In the genomic region with DNA sequence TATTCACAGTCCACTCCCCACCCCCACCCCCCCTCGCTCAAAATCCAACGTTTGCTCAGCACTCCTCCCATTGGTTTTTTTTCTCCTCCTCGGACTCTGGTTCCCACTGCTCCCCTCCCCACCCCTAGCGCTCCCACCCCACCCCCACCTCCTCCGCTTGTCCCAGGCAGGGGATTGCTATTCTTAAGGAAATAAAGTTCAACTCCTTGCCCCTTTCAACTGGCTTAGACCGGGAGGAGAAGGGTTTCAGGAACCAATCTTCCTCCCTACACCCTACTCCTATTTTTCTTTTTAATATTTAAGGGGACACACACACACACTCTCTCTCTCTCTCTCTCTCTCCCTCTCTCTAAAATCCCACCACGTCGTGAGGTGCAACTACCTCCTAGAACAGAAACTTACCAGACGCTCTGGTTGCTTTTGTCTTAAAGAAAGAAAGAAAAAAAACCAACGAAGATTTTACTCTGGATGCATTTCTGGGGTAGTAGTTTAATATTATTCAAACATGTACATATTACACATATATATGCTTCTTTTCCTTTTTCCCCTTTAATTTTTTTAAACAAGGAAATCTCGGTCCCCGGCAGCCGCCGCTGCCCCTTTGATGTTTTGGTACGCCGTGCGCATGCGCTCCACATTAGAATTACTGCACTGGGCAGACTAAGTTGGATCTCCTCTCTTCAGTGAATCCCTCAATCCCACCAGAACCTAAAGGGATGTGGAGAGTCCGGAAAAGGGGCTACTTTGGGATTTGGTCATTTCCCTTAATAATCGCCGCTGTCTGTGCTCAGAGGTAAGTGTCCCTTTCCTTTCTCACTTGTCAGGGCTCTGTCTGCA, we compare ENCODE assay signal across 7 mouse cellular contexts. TPM values are rescaled to one million over a fixed set of nuclear protein-coding genes. Genes with fewer than 3 reads are reported as not detected.
DNase-seq lines count a peak whose midpoint lies in the region; ATAC-seq and TF ChIP-seq lines count a peak whose summit lies in the region.

No protein-coding gene starts in this region.

- WGBS in hindbrain, embryonic 12.5 days = under 1% methylated on average over 21 of the region's 21 CpGs
- under 1% methylated on average over 21 of the region's 21 CpGs for WGBS in midbrain, embryonic 15.5 days

- no peak for TF ChIP-seq POLR2A in bone marrow macrophage, adult 2 months (IDR thresholded peaks at IDR 0.05; ENCODE audit: borderline replicate concordance, low read depth, low read length)
- TF ChIP-seq POLR2A in embryonic fibroblast, embryonic 13.5 days (IDR thresholded peaks at IDR 0.05; ENCODE audit: low read depth, low read length) = no peak

- no peak overlapping the region for H3K27ac ChIP-seq in bone marrow macrophage, adult 2 months (ENCODE audit: insufficient read depth, low read depth, low read length)
- no peak overlapping the region for H3K27ac ChIP-seq in embryonic fibroblast, embryonic 13.5 days (ENCODE audit: insufficient read depth, low read length)
- H3K27ac ChIP-seq in hindbrain, embryonic 12.5 days = peak overlapping the region; percentile 86
- peak overlapping the region; percentile 95 for H3K27ac ChIP-seq in midbrain, embryonic 15.5 days

- peak overlapping the region; percentile 14; the same call in 1 of the 2 replicates for H3K4me3 ChIP-seq in bone marrow macrophage, adult 2 months (ENCODE audit: insufficient read depth, low read length)
- H3K4me3 ChIP-seq in embryonic fibroblast, embryonic 13.5 days (ENCODE audit: insufficient read depth, low read length) = peak overlapping the region; percentile 62
- peak overlapping the region; percentile 55 for H3K4me3 ChIP-seq in hindbrain, embryonic 12.5 days
- peak overlapping the region; percentile 72 for H3K4me3 ChIP-seq in midbrain, embryonic 15.5 days

- peak; percentile 29 for DNase-seq in R1 (ENCODE audit: low read depth, low spot score)
- DNase-seq in left cerebral cortex, postnatal 14 days (ENCODE audit: low spot score in 2 of 2) = peak; percentile 70 to 75
- peak; percentile 2 for DNase-seq in yolk sac, embryonic 10.5 days (ENCODE audit: low spot score)

- TF ChIP-seq CTCF in bone marrow macrophage, adult 2 months (IDR thresholded peaks at IDR 0.05; ENCODE audit: low read depth, low read length) = no peak
- TF ChIP-seq CTCF in embryonic fibroblast, embryonic 13.5 days (IDR thresholded peaks at IDR 0.05; ENCODE audit: borderline replicate concordance, insufficient read depth, low read length) = no peak

- H3K4me2 ChIP-seq in hindbrain, embryonic 12.5 days (replicated peaks) = peak overlapping the region; percentile 83
- H3K4me2 ChIP-seq in midbrain, embryonic 15.5 days = peak overlapping the region; percentile 69

- intact Hi-C loops in left cerebral cortex, postnatal 14 days (cut with DNase I) = loop anchor here (2.0 to 10.0 kb wide), 3 partner anchors 238 to 1636 kb away; partner anchors contain the start of gene Gabra1

- no peaks in the 10 kb centered on the region for H3K9me3 ChIP-seq in hindbrain, embryonic 12.5 days (replicated peaks)
- H3K9me3 ChIP-seq in midbrain, embryonic 15.5 days = no peaks in the 10 kb centered on the region

- H3K27me3 ChIP-seq in hindbrain, embryonic 12.5 days = no peaks in the 10 kb centered on the region
- no peaks in the 10 kb centered on the region for H3K27me3 ChIP-seq in midbrain, embryonic 15.5 days (replicated peaks)

- H3K36me3 ChIP-seq in hindbrain, embryonic 12.5 days = no peaks in the 10 kb centered on the region
- H3K36me3 ChIP-seq in midbrain, embryonic 15.5 days (replicated peaks) = no peaks in the 10 kb centered on the region

- peak overlapping the region; percentile 62 for H3K9ac ChIP-seq in hindbrain, embryonic 12.5 days
- H3K9ac ChIP-seq in midbrain, embryonic 15.5 days = peak overlapping the region; percentile 73

- peak; percentile 71 for ATAC-seq in hindbrain, embryonic 12.5 days (ENCODE audit: low FRiP score)
- peak; percentile 73 for ATAC-seq in midbrain, embryonic 15.5 days (replicated peaks)

- H3K4me1 ChIP-seq in bone marrow macrophage, adult 2 months (ENCODE audit: control insufficient read depth, insufficient read depth, low read length) = no peaks in the 10 kb centered on the region
- no peaks in the 10 kb centered on the region for H3K4me1 ChIP-seq in embryonic fibroblast, embryonic 13.5 days (ENCODE audit: control insufficient read depth, insufficient read depth, low read length)
- H3K4me1 ChIP-seq in hindbrain, embryonic 12.5 days = 0 out of 2 replicates have a peak, but pooled peaks cover 8% of the 10 kb centered on the region
- H3K4me1 ChIP-seq in midbrain, embryonic 15.5 days = peaks cover 26% of the 10 kb centered on the region

RNA-seq across cellular contexts. Expression of gene Gabrb2, which starts 1.3 kb away (rescaled TPM):
- polyA plus RNA-seq in bone marrow macrophage, adult 2 months (2012; ENCODE audit: insufficient read depth, insufficient read length, missing spikeins) = not detected in 2 replicates
- 0.84 and 1.3 TPM in 2 replicates for polyA plus RNA-seq in embryonic fibroblast, embryonic 13.5 days (2011; ENCODE audit: insufficient read length, low read depth, missing spikeins)
- polyA plus RNA-seq in hindbrain, embryonic 12.5 days (2016; fragmentation: Nextera tagmentation; extraction: Ambion mirVana) = 10.2 and 11.4 TPM in 2 replicates
- 100 to 1,000 TPM; 178 to 196 TPM for total RNA-seq in left cerebral cortex, postnatal 14 days (2021)
- 44.2 and 50.7 TPM in 2 replicates for polyA plus RNA-seq in midbrain, embryonic 15.5 days (2015; fragmentation: Nextera tagmentation; extraction: Ambion mirVana)

Comparison
In these comparisons a context has a peak if more than half of its experiments do, and no peak if none do; other contexts are left out.
1. DNase-seq: peak in every context shown above with its lines; median percentile 72 in left cerebral cortex, postnatal 14 days; 29 in R1; 2 in yolk sac, embryonic 10.5 days.
2. H3K27ac ChIP-seq: peak in hindbrain, embryonic 12.5 days (single experiment) and midbrain, embryonic 15.5 days (single experiment); none in bone marrow macrophage, adult 2 months (single experiment) and embryonic fibroblast, embryonic 13.5 days (single experiment).
3. H3K4me3 ChIP-seq: peak in every context shown above with its lines; median percentile 72 in midbrain, embryonic 15.5 days; 62 in embryonic fibroblast, embryonic 13.5 days; 55 in hindbrain, embryonic 12.5 days; 14 in bone marrow macrophage, adult 2 months.